Mouse (Mus musculus): ENCODE measurements around the gene Kcnh1. TPM values are rescaled to one million over a fixed set of nuclear protein-coding genes. Genes with fewer than 3 reads are reported as not detected.

Gene Kcnh1
- polyA plus RNA-seq, 1 experiment from 2014 or later: 0.20 TPM

GRCm38 (mm10) chr1:192324223-192324622 is 133.6 kb downstream of the Kcnh1 start:
- Histone ChIP-seq H3K4me3 (ENCODE audit: control insufficient read depth in 1 of 2, insufficient read depth in 1 of 2, low read depth in 1 of 2, low read length in 2 of 2) (no peak overlapping the region), H3K27me3 (ENCODE audit: control insufficient read depth, insufficient read depth, low read length) (no peaks in the 10 kb centered on the region), H3K4me2 (ENCODE audit: low read length) (no peak overlapping the region), H3K36me3 (ENCODE audit: control insufficient read depth, insufficient read depth, low read length) (no peaks in the 10 kb centered on the region), H3K9me3 (ENCODE audit: control insufficient read depth, low read length) (no peaks in the 10 kb centered on the region), H3K4me1 (ENCODE audit: control insufficient read depth in 2 of 2, insufficient read depth in 2 of 2, low read length in 2 of 2) (no peaks in the 10 kb centered on the region; a peak in 1 of 4 replicates), H3K27ac (replicated peaks in 1 of 2; ENCODE audit: control insufficient read depth in 1 of 2, insufficient read depth in 1 of 2, low read depth in 2 of 2, low read length in 2 of 2) (no peak overlapping the region), H3K9ac (ENCODE audit: low read length) (no peak overlapping the region)
- WGBS: 63% methylated on average over 3 of the region's 3 CpGs
- no peak for ATAC-seq (ENCODE audit: insufficient number of reproducible peaks, insufficient read depth, low FRiP score, low read depth)

DNA sequence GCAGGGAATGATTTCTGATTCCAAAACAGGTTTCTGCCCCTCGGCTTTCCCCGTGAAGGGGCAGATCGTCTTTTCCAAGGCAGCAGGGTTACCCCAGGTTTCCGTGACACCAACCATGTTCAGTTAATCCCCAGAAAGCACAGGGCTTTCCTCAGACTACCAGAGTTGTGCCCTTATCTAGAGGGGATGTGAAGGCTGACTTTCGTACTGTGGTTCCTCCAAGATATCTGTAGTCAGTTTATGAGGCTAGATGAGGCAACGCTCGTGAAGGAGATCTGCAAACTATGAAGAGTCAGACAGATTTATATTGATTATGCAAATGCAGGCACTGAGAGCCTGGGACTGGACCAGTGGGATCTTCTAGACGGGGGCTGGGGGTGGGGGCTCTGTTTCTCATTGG is 136.5 kb downstream of the Kcnh1 start:
- no peak overlapping the region for H3K4me2 ChIP-seq (ENCODE audit: low read length)
- H3K4me1 ChIP-seq (ENCODE audit: control insufficient read depth in 2 of 2, insufficient read depth in 2 of 2, low read length in 2 of 2): no peaks in the 10 kb centered on the region; a peak in 1 of 4 replicates
- no peaks in the 10 kb centered on the region for H3K27me3 ChIP-seq (ENCODE audit: control insufficient read depth, insufficient read depth, low read length)
- no peak overlapping the region for H3K9ac ChIP-seq (ENCODE audit: low read length)
- no peak overlapping the region for H3K27ac ChIP-seq (replicated peaks in 1 of 2; ENCODE audit: control insufficient read depth in 1 of 2, insufficient read depth in 1 of 2, low read depth in 2 of 2, low read length in 2 of 2)
- WGBS: 71% methylated on average over 8 of the region's 8 CpGs
- H3K4me3 ChIP-seq (ENCODE audit: control insufficient read depth in 1 of 2, insufficient read depth in 1 of 2, low read depth in 1 of 2, low read length in 2 of 2): no peak overlapping the region
- ATAC-seq (ENCODE audit: insufficient number of reproducible peaks, insufficient read depth, low FRiP score, low read depth): no peak
- H3K36me3 ChIP-seq (ENCODE audit: control insufficient read depth, insufficient read depth, low read length): no peaks in the 10 kb centered on the region
- H3K9me3 ChIP-seq (ENCODE audit: control insufficient read depth, low read length): peaks cover 3% of the 10 kb centered on the region; the same call in 1 of the 2 replicates

DNA sequence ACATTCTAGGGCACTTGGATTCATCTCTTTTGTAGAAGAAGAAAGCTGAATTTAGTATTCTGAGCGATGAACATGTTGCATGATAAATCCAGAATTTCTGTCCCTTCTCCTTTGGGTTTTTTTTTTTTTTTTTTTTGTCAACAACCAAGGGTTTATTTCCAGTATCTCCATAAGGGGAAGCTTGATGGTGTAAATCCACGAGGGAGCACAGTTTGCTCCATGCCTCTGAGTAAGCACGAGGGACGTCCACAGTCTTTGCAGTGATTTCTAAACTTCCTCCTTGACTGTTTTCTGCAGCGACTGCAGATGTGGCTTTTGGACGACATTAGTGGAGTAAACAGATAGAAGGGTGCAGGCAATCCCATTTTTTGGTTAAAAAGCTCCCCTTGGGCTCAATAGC is 140.6 kb downstream of the Kcnh1 start:
- no peaks in the 10 kb centered on the region for H3K27me3 ChIP-seq (ENCODE audit: control insufficient read depth, insufficient read depth, low read length)
- no peaks in the 10 kb centered on the region; a peak in 1 of 4 replicates for H3K4me1 ChIP-seq (ENCODE audit: control insufficient read depth in 2 of 2, insufficient read depth in 2 of 2, low read length in 2 of 2)
- peaks cover 6% of the 10 kb centered on the region; the same call in 1 of the 2 replicates for H3K9me3 ChIP-seq (ENCODE audit: control insufficient read depth, low read length)
- H3K9ac ChIP-seq (ENCODE audit: low read length): no peak overlapping the region
- H3K4me2 ChIP-seq (ENCODE audit: low read length): no peak overlapping the region
- WGBS: 77% methylated on average over 6 of the region's 6 CpGs
- no peak for ATAC-seq (ENCODE audit: insufficient number of reproducible peaks, insufficient read depth, low FRiP score, low read depth)
- H3K36me3 ChIP-seq (ENCODE audit: control insufficient read depth, insufficient read depth, low read length): no peaks in the 10 kb centered on the region
- no peak overlapping the region for H3K27ac ChIP-seq (replicated peaks in 1 of 2; ENCODE audit: control insufficient read depth in 1 of 2, insufficient read depth in 1 of 2, low read depth in 2 of 2, low read length in 2 of 2)
- H3K4me3 ChIP-seq (ENCODE audit: control insufficient read depth in 1 of 2, insufficient read depth in 1 of 2, low read depth in 1 of 2, low read length in 2 of 2): no peak overlapping the region

GRCm38 (mm10) chr1:192336029-192336428 is 145.5 kb downstream of the Kcnh1 start:
- H3K4me3 ChIP-seq (ENCODE audit: control insufficient read depth in 1 of 2, insufficient read depth in 1 of 2, low read depth in 1 of 2, low read length in 2 of 2): no peak overlapping the region
- no peak overlapping the region for H3K27ac ChIP-seq (replicated peaks in 1 of 2; ENCODE audit: control insufficient read depth in 1 of 2, insufficient read depth in 1 of 2, low read depth in 2 of 2, low read length in 2 of 2)
- H3K36me3 ChIP-seq (ENCODE audit: control insufficient read depth, insufficient read depth, low read length): no peaks in the 10 kb centered on the region
- no peak overlapping the region for H3K4me2 ChIP-seq (ENCODE audit: low read length)
- H3K27me3 ChIP-seq (ENCODE audit: control insufficient read depth, insufficient read depth, low read length): no peaks in the 10 kb centered on the region
- H3K9me3 ChIP-seq (ENCODE audit: control insufficient read depth, low read length): peaks cover 12% of the 10 kb centered on the region
- H3K4me1 ChIP-seq (ENCODE audit: control insufficient read depth in 2 of 2, insufficient read depth in 2 of 2, low read length in 2 of 2): no peaks in the 10 kb centered on the region
- no peak overlapping the region for H3K9ac ChIP-seq (ENCODE audit: low read length)
- no peak for ATAC-seq (ENCODE audit: insufficient number of reproducible peaks, insufficient read depth, low FRiP score, low read depth)
- 85% methylated on average over 5 of the region's 5 CpGs for WGBS

DNA sequence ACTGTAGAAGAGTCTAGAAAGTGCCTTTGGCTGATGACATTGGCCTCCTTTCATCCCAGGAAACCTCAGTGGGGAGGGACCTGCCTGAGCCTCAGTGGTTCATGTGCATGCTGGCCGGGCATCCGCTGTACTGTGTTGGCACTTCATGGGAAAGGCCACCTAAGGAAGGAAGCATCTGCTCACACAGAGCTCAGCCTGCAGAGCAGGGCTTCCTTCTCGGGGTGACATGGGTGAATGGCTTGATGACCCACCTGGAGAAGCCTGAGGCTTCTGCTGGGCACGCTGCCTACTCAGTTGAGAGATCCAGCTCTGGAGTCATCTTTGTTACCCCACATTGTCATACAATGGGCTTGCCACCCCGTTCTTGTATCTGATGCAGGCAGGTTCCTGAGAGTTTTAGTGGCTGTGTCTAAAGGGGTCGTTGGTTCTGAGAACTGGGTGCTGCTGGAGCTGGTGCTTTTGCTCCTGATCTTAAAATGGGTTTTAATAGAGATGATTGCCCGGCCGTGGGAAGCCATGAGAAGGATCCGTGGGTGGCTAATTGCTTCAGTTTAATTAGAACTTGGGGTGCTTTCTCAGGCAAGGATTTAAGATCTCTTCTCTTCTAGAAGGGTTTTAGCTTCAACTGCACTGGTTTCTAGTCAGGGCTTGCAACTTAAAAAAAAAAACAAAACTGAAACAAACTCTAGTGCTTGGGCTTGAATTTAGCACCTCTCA is 148.9 kb downstream of the Kcnh1 start:
- 75% methylated on average over 9 of the region's 9 CpGs for WGBS
- H3K9me3 ChIP-seq (ENCODE audit: control insufficient read depth, low read length): peaks cover 5% of the 10 kb centered on the region; the same call in 1 of the 2 replicates
- no peaks in the 10 kb centered on the region for H3K27me3 ChIP-seq (ENCODE audit: control insufficient read depth, insufficient read depth, low read length)
- no peak for ATAC-seq (ENCODE audit: insufficient number of reproducible peaks, insufficient read depth, low FRiP score, low read depth)
- H3K36me3 ChIP-seq (ENCODE audit: control insufficient read depth, insufficient read depth, low read length): no peaks in the 10 kb centered on the region
- H3K9ac ChIP-seq (ENCODE audit: low read length): no peak overlapping the region
- no peak overlapping the region for H3K4me3 ChIP-seq (ENCODE audit: control insufficient read depth in 1 of 2, insufficient read depth in 1 of 2, low read depth in 1 of 2, low read length in 2 of 2)
- no peak overlapping the region for H3K4me2 ChIP-seq (ENCODE audit: low read length)
- no peak overlapping the region for H3K27ac ChIP-seq (replicated peaks in 1 of 2; ENCODE audit: control insufficient read depth in 1 of 2, insufficient read depth in 1 of 2, low read depth in 2 of 2, low read length in 2 of 2)
- no peaks in the 10 kb centered on the region for H3K4me1 ChIP-seq (ENCODE audit: control insufficient read depth in 2 of 2, insufficient read depth in 2 of 2, low read length in 2 of 2)

GRCm38 (mm10) chr1:192341774-192342173 is 151.2 kb downstream of the Kcnh1 start:
- ATAC-seq (ENCODE audit: insufficient number of reproducible peaks, insufficient read depth, low FRiP score, low read depth): no peak
- Histone ChIP-seq H3K36me3 (ENCODE audit: control insufficient read depth, insufficient read depth, low read length) (no peaks in the 10 kb centered on the region), H3K27me3 (ENCODE audit: control insufficient read depth, insufficient read depth, low read length) (no peaks in the 10 kb centered on the region), H3K27ac (replicated peaks in 1 of 2; ENCODE audit: control insufficient read depth in 1 of 2, insufficient read depth in 1 of 2, low read depth in 2 of 2, low read length in 2 of 2) (no peak overlapping the region), H3K4me2 (ENCODE audit: low read length) (no peak overlapping the region), H3K9me3 (ENCODE audit: control insufficient read depth, low read length) (peaks cover 5% of the 10 kb centered on the region; the same call in 1 of the 2 replicates), H3K9ac (ENCODE audit: low read length) (no peak overlapping the region), H3K4me1 (ENCODE audit: control insufficient read depth in 2 of 2, insufficient read depth in 2 of 2, low read length in 2 of 2) (no peaks in the 10 kb centered on the region), H3K4me3 (ENCODE audit: control insufficient read depth in 1 of 2, insufficient read depth in 1 of 2, low read depth in 1 of 2, low read length in 2 of 2) (no peak overlapping the region)
- WGBS: 56% methylated on average over 4 of the region's 4 CpGs

DNA sequence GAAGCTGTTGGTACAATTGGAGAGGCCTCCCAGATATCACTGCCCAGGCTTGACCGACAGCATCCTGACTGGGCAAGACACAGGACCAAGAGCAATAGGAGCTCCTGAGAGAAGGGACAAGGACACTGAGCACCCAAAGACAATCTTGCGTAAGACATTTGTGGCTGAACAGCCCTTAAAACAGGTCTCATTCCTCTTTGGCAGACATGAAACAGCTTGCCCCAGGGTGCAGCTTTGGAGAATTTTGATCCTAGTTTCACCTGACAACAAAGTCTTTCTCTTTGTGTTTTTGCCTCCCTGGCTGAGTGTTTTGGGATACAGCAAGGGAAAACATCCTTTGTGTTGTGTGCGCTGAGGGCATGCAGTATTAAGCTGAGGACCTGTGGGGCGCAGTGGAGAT is 153.4 kb downstream of the Kcnh1 start:
- WGBS: 88% methylated on average over 4 of the region's 4 CpGs
- no peak overlapping the region for H3K27ac ChIP-seq (replicated peaks in 1 of 2; ENCODE audit: control insufficient read depth in 1 of 2, insufficient read depth in 1 of 2, low read depth in 2 of 2, low read length in 2 of 2)
- H3K4me1 ChIP-seq (ENCODE audit: control insufficient read depth in 2 of 2, insufficient read depth in 2 of 2, low read length in 2 of 2): 0 out of 4 replicates have a peak, but pooled peaks cover 0 to 2% of the 10 kb centered on the region in 2 experiments
- H3K4me2 ChIP-seq (ENCODE audit: low read length): no peak overlapping the region
- no peaks in the 10 kb centered on the region for H3K36me3 ChIP-seq (ENCODE audit: control insufficient read depth, insufficient read depth, low read length)
- no peaks in the 10 kb centered on the region for H3K9me3 ChIP-seq (ENCODE audit: control insufficient read depth, low read length)
- ATAC-seq (ENCODE audit: insufficient number of reproducible peaks, insufficient read depth, low FRiP score, low read depth): no peak
- no peak overlapping the region for H3K9ac ChIP-seq (ENCODE audit: low read length)
- H3K4me3 ChIP-seq (ENCODE audit: control insufficient read depth in 1 of 2, insufficient read depth in 1 of 2, low read depth in 1 of 2, low read length in 2 of 2): no peak overlapping the region
- no peaks in the 10 kb centered on the region for H3K27me3 ChIP-seq (ENCODE audit: control insufficient read depth, insufficient read depth, low read length)

- WGBS: 64% methylated on average over 5 of the region's 5 CpGs
- Histone ChIP-seq H3K9ac (ENCODE audit: low read length) (no peak overlapping the region), H3K4me3 (ENCODE audit: control insufficient read depth in 1 of 2, insufficient read depth in 1 of 2, low read depth in 1 of 2, low read length in 2 of 2) (no peak overlapping the region), H3K36me3 (ENCODE audit: control insufficient read depth, insufficient read depth, low read length) (no peaks in the 10 kb centered on the region), H3K4me2 (ENCODE audit: low read length) (no peak overlapping the region), H3K9me3 (ENCODE audit: control insufficient read depth, low read length) (no peaks in the 10 kb centered on the region), H3K4me1 (ENCODE audit: control insufficient read depth in 2 of 2, insufficient read depth in 2 of 2, low read length in 2 of 2) (peaks cover 0 to 3% of the 10 kb centered on the region in 2 experiments; a peak in 1 of 4 replicates), H3K27ac (replicated peaks in 1 of 2; ENCODE audit: control insufficient read depth in 1 of 2, insufficient read depth in 1 of 2, low read depth in 2 of 2, low read length in 2 of 2) (no peak overlapping the region), H3K27me3 (ENCODE audit: control insufficient read depth, insufficient read depth, low read length) (no peaks in the 10 kb centered on the region)
- ATAC-seq (ENCODE audit: insufficient number of reproducible peaks, insufficient read depth, low FRiP score, low read depth): no peak
Measured at GRCm38 (mm10) chr1:192347327-192347726, 156.8 kb downstream of the Kcnh1 start.

Data from heart, embryonic 14.5 days (tissue).